Mouse (Mus musculus) left cerebral cortex, adult 18-20 months (tissue): ENCODE measurements at regions not wholly inside any gene's neighbourhood (a gene's known extent, or its start where the extent isn't known, plus 50 kb on each side); places are given as distances from the start of the nearest gene placed in this dataset.

Experiments
- DNase-seq, 2 experiments: peaks; one replicate each; pipeline ENCODE4 v3.0.0; 2021 to 2022; ENCODE audit warnings: low spot score in 2 of 2, mixed read lengths in 1 of 2

- no peak for DNase-seq
These were observed 85.2 kb upstream of the Kctd3 start for GRCm38 (mm10) chr1:189092819-189093218.

DNA sequence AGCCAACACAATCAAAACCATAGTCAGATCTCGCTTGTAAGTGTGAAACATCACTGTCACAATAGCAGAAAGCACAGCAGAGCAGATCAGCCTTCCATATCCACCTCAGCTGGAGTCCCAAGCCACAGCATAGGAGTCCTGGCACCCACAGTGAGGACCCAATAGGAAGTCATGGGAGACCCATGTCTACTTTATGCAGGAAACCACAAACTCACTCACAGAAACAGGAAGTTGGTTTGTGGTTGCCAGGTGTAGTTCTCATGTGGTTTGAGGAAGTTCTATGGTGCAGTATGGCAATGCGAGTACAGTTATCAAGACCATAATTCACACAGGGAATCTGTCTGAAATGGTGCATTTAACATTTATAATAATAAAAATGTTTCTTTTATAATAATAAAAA, 77.6 kb upstream of the Kctd3 start:
- DNase-seq: no peak

DNA sequence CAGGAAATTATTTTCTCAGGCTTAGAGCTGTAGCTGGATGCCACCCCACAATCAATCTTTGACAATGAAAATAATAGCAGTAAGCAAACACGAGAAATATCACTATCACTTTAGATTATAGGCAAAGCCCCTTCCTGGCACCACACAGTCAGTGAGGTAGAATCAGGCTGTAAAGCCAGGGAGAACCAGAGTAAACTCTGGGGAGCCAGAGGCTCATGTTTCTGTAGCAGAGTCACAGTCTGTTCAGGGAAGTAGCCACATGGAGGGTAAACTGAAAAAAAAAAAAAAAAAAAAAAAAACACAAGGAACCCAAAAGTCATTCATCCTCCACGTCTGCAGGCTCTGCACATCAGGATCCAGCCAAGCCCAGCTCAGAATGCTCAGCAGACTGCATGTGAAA, 73.6 kb upstream of the Kctd3 start:
- no peak for DNase-seq

DNA sequence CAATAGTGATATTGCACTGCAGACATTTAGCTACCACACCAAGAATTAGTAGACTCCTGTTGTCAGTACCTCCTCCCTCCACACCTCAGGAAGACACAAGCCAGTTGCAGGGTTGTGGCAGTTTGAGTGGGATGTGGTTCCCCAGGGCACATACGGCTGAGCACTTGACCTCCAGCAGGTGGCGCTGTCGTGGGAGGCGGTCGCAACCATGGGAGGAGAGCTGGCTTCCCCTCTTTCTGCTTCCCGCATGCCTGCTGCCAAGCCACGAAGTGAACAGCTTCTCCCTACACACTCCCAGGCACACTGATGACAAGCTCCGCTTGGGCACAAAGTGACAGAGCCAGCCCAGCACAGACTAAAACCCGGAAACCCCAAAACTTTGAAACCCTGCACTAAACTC, 73.2 kb upstream of the Kctd3 start:
- peak; percentile 49 to 52 for DNase-seq

DNA sequence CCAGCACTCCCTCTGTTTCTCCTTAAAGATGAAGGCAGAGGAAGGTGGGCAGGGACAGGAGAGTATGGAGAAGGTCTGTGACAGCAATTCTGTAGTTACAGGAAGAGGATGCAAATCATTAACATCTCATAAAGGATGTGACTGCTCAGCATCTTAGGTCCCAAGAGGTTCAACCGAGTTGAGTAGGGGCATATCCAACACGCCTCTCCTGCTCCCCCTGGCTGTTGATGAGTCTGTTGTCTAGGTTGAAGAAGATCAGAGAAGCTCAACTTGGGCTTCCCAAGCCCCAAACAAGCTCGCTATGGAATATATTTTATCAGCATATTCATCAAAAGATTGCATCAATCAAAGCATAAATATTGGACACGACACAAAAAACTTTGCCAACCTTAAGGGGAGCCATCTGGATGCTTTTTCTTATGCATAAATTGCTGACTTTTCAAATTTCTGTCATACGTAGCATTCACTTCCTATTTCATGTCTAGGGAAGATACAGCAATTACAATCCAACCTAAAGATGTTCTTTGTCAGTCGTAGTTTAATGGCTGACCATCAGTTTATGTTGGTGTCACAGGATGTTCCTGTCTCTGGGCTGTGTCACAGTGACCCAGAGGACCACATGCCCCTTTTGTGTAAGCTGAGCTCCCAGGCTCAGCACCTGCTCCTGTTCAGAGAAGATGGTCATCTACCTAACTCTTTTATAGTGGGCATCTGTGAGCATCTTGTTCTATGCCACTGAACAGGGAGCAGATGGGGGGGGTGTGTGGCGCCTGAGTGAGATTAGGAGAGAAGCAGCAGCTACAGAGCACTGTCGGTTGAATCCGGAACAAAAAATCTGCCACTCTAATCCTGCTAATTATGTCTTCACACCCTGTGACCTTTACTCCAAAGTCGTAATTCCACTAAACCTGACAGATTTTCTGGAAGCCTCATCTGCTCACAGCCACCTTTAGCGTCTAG, 72.1 kb upstream of the Kctd3 start:
- no peak for DNase-seq

GRCm38 (mm10) chr1:189077861-189078260, 70.2 kb upstream of the Kctd3 start:
- DNase-seq: no peak

DNA sequence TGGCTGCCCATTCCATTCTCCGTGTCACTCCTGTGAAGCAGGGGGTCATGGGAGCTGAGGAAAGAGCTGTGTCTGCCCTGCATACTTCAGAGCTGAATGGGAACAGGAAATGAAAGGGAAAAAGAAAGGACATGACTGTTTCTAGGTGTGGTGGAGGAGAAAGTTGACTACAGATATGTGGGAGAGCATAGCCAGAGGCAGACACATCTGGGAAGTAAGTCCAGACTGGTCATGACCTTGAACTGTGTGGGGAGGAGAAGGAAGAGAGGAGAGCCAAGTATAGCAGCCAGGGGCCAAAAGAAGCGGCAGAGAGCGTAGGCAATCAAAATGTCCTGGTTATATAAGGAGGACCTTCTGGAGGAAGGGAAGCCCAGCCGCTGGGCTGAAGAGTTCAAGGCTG, 68.6 kb upstream of the Kctd3 start:
- no peak for DNase-seq

GRCm38 (mm10) chr1:189075671-189076070, 68.0 kb upstream of the Kctd3 start:
- no peak for DNase-seq

DNA sequence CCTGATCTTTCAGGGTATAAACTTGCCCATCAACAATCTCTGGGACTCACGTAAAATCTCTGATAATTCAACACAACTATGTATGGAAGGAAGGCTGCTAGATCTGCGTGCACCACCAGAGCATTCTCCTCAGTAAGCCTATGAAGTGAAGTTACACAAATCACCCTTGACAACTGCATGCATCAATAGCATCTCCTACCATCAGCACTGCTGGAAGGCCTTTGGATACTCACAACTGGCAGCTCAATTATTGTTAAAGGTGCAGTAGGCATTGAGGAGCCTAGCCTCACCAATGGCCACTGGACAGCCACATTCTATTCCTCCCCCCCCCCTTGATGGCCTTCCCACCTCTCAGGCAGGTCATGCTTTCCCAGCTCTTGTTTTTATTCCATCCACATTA, 64.9 kb upstream of the Kctd3 start:
- DNase-seq: no peak

DNA sequence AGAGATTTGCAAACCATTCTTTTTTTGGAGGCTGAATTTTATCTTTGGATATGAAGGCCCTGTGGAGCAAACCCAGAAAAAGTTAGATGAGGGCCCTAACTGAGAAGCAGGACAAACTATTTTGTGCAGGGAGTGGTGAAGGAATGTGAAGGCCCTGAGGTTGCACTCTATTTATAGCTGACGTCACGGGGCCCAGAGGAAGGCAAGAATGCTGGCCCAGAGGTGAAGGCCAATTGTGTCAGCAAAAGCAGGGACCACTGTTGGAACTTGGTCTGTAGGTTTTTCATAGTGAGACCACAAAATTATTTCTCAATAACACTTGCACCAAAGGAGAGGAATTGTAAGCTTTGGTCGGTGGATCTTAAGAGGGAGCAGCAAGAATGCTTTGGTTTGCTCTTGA, 60.6 kb upstream of the Kctd3 start:
- DNase-seq: no peak

- no peak for DNase-seq
These were observed 59.7 kb upstream of the Kctd3 start for GRCm38 (mm10) chr1:189067204-189067960.

DNA sequence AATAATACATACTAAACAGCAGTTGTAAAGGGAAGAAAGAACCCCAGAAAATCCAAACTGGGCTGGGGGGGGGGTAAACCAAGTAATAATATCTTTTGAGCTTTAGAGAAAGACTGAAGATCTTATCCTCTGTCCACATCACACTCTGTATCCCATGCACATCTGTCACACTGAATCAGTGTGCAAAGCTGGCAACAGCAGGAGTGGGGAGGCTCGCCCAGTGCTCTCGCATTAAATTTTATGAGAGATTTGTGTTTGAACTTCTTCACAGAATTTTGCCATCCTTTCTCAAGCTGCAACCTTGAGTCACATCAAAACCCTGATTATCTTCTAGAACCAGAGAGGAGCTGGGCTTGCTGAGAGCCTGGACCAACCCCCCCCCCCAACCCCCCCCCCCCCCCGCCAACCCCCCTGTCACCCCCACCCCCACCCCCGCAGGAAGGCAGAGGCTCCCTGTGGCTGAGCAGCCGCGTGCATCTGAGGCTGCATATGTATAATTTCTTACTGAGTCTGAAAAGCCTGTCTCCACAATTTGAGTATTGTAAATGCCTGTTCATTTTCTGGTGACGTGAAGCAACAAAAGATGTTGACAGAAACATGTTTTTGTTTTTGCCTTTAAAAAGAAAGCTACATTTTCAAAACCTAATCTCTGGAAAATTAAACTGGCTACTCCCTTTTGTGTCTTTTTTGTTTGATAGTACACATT, 59.0 kb upstream of the Kctd3 start:
- no peak for DNase-seq

- no peak for DNase-seq
These were observed 57.7 kb upstream of the Kctd3 start for GRCm38 (mm10) chr1:189065152-189065910.

DNA sequence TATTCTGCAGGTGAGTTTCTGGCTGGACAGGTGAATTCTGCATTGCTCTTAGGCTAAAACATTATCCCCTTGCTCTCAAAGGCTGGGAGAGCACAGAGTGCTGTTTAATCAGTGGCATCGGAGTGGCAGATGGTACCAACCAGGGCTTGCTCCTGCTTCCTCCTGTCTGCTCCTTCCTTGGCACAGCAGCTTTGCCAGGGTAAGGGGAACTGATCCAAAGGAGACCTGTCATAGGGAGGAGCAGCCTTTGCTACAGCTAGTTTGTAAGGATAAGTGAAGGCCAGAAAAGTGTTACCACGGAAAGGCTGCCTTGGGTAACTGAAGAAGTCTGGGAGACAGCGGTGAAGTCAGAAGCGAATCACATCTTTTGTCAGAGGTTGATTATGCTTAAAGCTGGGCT, 57.0 kb upstream of the Kctd3 start:
- DNase-seq: no peak

GRCm38 (mm10) chr1:189063699-189064098, 56.1 kb upstream of the Kctd3 start:
- no peak for DNase-seq

DNA sequence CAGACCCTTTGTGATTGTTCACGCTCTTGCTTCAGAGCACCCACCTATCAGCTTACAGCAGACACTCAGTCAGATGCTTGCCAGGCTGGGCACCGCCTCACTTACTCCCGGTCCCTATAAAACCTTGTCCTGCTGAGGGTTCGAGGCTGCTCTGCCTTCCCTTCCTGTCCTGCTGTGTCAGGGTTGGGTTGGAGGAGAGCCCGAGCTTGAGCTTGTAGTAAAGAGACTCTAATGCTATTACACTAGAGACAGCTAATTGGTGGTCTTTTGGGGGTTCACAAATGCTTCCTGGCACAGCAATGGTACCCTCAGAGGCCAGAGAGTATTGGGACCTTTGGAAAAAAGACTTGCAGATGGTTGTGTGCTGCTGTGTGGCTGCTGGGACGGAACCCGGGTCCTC, 55.6 kb upstream of the Kctd3 start:
- no peak for DNase-seq
